ENCODE assay signal across 19 mouse cellular contexts in genomic region chr12:71889266-71889665, GRCm38 (mm10). TPM values are rescaled to one million over a fixed set of nuclear protein-coding genes. Genes with fewer than 3 reads are reported as not detected.
DNase-seq lines count a peak whose midpoint lies in the region; ATAC-seq lines count a peak whose summit lies in the region.
"Had no signal": no experiment of that assay in that cellular context is flagged by ENCODE, and none has a peak within 500 bp of the region (broad histone marks: within the 10 kb centered on the region; RNA-seq: fewer than 3 reads in every experiment).

No protein-coding gene starts in this region.

- no peak overlapping the region for H3K4me3 ChIP-seq in heart, embryonic 11.5 days (ENCODE audit: low read depth, low read length)
- no peak overlapping the region for H3K4me3 ChIP-seq in stomach, embryonic 16.5 days (replicated peaks; ENCODE audit: low read length)
- H3K4me3 ChIP-seq: embryonic facial prominence, embryonic 12.5 days; forebrain, embryonic 15.5 days; midbrain, embryonic 10.5 days had no signal

- peak overlapping the region; percentile 85 for H3K27ac ChIP-seq in heart, embryonic 11.5 days (ENCODE audit: low read depth, low read length)
- H3K27ac ChIP-seq in stomach, embryonic 16.5 days (ENCODE audit: low read length) = 0 out of 2 replicates have a peak overlapping the region, but pooled peaks have one; percentile 1
- H3K27ac ChIP-seq: embryonic facial prominence, embryonic 12.5 days; forebrain, embryonic 15.5 days; hindbrain, embryonic 14.5 days; midbrain, embryonic 10.5 days had no signal

- H3K4me1 ChIP-seq in heart, embryonic 11.5 days (ENCODE audit: control insufficient read depth, insufficient read depth, low read length) = peaks cover 75% of the 10 kb centered on the region
- H3K4me1 ChIP-seq in stomach, embryonic 16.5 days (ENCODE audit: control insufficient read depth, insufficient read depth, low read length) = peaks cover 22% of the 10 kb centered on the region

- no peak overlapping the region for H3K9ac ChIP-seq in heart, embryonic 11.5 days (ENCODE audit: low read depth, low read length)
- no peak overlapping the region for H3K9ac ChIP-seq in stomach, embryonic 16.5 days (ENCODE audit: low read length)
- H3K9ac ChIP-seq: embryonic facial prominence, embryonic 12.5 days; forebrain, embryonic 15.5 days; hindbrain, embryonic 14.5 days had no signal

- H3K4me2 ChIP-seq in heart, embryonic 11.5 days = no peak overlapping the region
- H3K4me2 ChIP-seq in stomach, embryonic 16.5 days (ENCODE audit: low read depth, low read length) = no peak overlapping the region
- H3K4me2 ChIP-seq: embryonic facial prominence, embryonic 12.5 days; forebrain, embryonic 15.5 days; hindbrain, embryonic 14.5 days had no signal

- no peaks in the 10 kb centered on the region for H3K36me3 ChIP-seq in heart, embryonic 11.5 days (ENCODE audit: control insufficient read depth, insufficient read depth, low read length)
- H3K36me3 ChIP-seq in stomach, embryonic 16.5 days (ENCODE audit: control insufficient read depth, insufficient read depth, low read length) = no peaks in the 10 kb centered on the region
- H3K36me3 ChIP-seq: embryonic facial prominence, embryonic 12.5 days; forebrain, embryonic 15.5 days; midbrain, embryonic 10.5 days had no signal

- 63% methylated on average over 8 of the region's 8 CpGs for WGBS in heart, embryonic 11.5 days (ENCODE audit: insufficient replicate concordance)
- 76% methylated on average over 8 of the region's 8 CpGs for WGBS in stomach, embryonic 16.5 days

- DNase-seq in heart, postnatal 25 days (ENCODE audit: low spot score) = no peak
- peak; percentile 51 for DNase-seq in lung, postnatal 36 days
- no peak for DNase-seq in lung, postnatal 14 days
- DNase-seq in ZHBTc4 (ENCODE audit: low read depth, low spot score) = peak; percentile 52
- no peak for DNase-seq in embryo, embryonic 10.5 days (ENCODE audit: low spot score)
- DNase-seq in ovary, adult 18-20 months (ENCODE audit: low spot score) = no peak
- DNase-seq: cerebellum, adult 9-10 months; gastrocnemius, postnatal 36 days; kidney, adult 8-10 months; kidney, postnatal 36 days; left cerebral cortex, postnatal 4 days; liver; thymus, adult 2 months had no signal

- H3K9me3 ChIP-seq in heart, embryonic 11.5 days (replicated peaks; ENCODE audit: control insufficient read depth, low read length) = no peaks in the 10 kb centered on the region
- no peaks in the 10 kb centered on the region for H3K9me3 ChIP-seq in stomach, embryonic 16.5 days (replicated peaks; ENCODE audit: control insufficient read depth, low read length)
- H3K9me3 ChIP-seq: embryonic facial prominence, embryonic 12.5 days; forebrain, embryonic 15.5 days; midbrain, embryonic 10.5 days had no signal

- no peak for ATAC-seq in heart, embryonic 11.5 days (replicated peaks; ENCODE audit: insufficient number of reproducible peaks, low FRiP score, low TSS enrichment)
- ATAC-seq in stomach, embryonic 16.5 days (ENCODE audit: insufficient read depth, low FRiP score) = no peak
- ATAC-seq: forebrain, embryonic 15.5 days had no signal

- intact Hi-C loops in heart, postnatal 25 days (cut with DNase I) = loop anchor here (10.0 kb wide), 1 partner anchor 1456 kb away; no protein-coding TSS in a partner anchor

- H3K27me3 ChIP-seq in heart, embryonic 11.5 days (ENCODE audit: control insufficient read depth, insufficient read depth, low read length) = no peaks in the 10 kb centered on the region
- H3K27me3 ChIP-seq in stomach, embryonic 16.5 days (ENCODE audit: control insufficient read depth, insufficient read depth, low read length) = no peaks in the 10 kb centered on the region
- H3K27me3 ChIP-seq: embryonic facial prominence, embryonic 12.5 days; forebrain, embryonic 15.5 days had no signal

RNA-seq across cellular contexts. Expression of gene Daam1, which starts 58.4 kb away (rescaled TPM):
- 25.7 and 33.0 TPM in 2 replicates for polyA plus RNA-seq in heart, embryonic 11.5 days (2014; fragmentation: Nextera tagmentation; extraction: Ambion mirVana)
- total RNA-seq in heart, postnatal 25 days (2021) = 10 to 100 TPM; 78.6 to 79.5 TPM
- 12.2 and 13.2 TPM in 2 replicates for polyA plus RNA-seq in stomach, embryonic 16.5 days (2015; fragmentation: Nextera tagmentation; extraction: Ambion mirVana)

Comparison
In these comparisons a context has a peak if more than half of its experiments do, and no peak if none do; other contexts are left out.
1. DNase-seq: peak in lung, postnatal 36 days (single experiment) and ZHBTc4 (single experiment); none in heart, postnatal 25 days (single experiment), lung, postnatal 14 days (single experiment), embryo, embryonic 10.5 days (single experiment) and ovary, adult 18-20 months (single experiment).